Mouse (Mus musculus): Measurements from ENCODE around the gene Kcnmb3. TPM values are rescaled to one million over a fixed set of nuclear protein-coding genes. Genes with fewer than 3 reads are reported as not detected.
"Not testable (repeated sequence)": the region's sequence is repeated elsewhere in the genome, so short reads cannot be mapped to it uniquely, and the experiment has no call there.

Gene Kcnmb3
- polyA plus RNA-seq, 1 experiment from 2014 or later, result not detected

- Histone ChIP-seq H3K4me3 (replicated peaks) (no peak overlapping the region), H3K27ac (no peak overlapping the region), H3K4me2 (no peak overlapping the region), H3K9me3 (replicated peaks) (no peaks in the 10 kb centered on the region), H3K36me3 (peaks cover 4% of the 10 kb centered on the region; the same call in 1 of the 2 replicates), H3K4me1 (replicated peaks) (no peaks in the 10 kb centered on the region), H3K27me3 (no peaks in the 10 kb centered on the region), H3K9ac (no peak overlapping the region)
- 64% methylated on average over 4 of the region's 4 CpGs for WGBS (ENCODE audit: insufficient replicate concordance)
- no peak for DNase-seq
- ATAC-seq (ENCODE audit: low read depth), result no peak
These were observed 23.6 kb downstream of the Kcnmb3 start for GRCm38 (mm10) chr3:32468411-32468810.

- no peaks in the 10 kb centered on the region for H3K4me1 ChIP-seq (replicated peaks)
- no peak for ATAC-seq (ENCODE audit: low read depth)
- no peak overlapping the region for H3K4me2 ChIP-seq
- H3K4me3 ChIP-seq (replicated peaks), result no peak overlapping the region
- 72% methylated on average over 4 of the region's 4 CpGs for WGBS (ENCODE audit: insufficient replicate concordance)
- H3K36me3 ChIP-seq, result peaks cover 13% of the 10 kb centered on the region
- H3K9ac ChIP-seq, result no peak overlapping the region
- no peaks in the 10 kb centered on the region for H3K27me3 ChIP-seq
- no peaks in the 10 kb centered on the region for H3K9me3 ChIP-seq (replicated peaks)
- DNase-seq, result no peak
- H3K27ac ChIP-seq, result no peak overlapping the region
These were observed 24.7 kb downstream of the Kcnmb3 start for GRCm38 (mm10) chr3:32467321-32467720.

- peaks cover 71% of the 10 kb centered on the region for H3K36me3 ChIP-seq
- DNase-seq, result peak; percentile 11
- H3K27ac ChIP-seq, result no peak overlapping the region
- WGBS (ENCODE audit: insufficient replicate concordance), result 60% methylated on average over 4 of the region's 4 CpGs
- H3K9me3 ChIP-seq (replicated peaks), result no peaks in the 10 kb centered on the region
- no peak overlapping the region for H3K9ac ChIP-seq
- H3K4me3 ChIP-seq (replicated peaks), result no peak overlapping the region
- H3K4me2 ChIP-seq, result no peak overlapping the region
- no peak for ATAC-seq (ENCODE audit: low read depth)
- H3K4me1 ChIP-seq (replicated peaks), result no peaks in the 10 kb centered on the region
- no peaks in the 10 kb centered on the region for H3K27me3 ChIP-seq
These were observed 32.3 kb downstream of the Kcnmb3 start for GRCm38 (mm10) chr3:32459777-32460176.

GRCm38 (mm10) chr3:32454329-32455021, 37.6 kb downstream of the Kcnmb3 start:
- no peaks in the 10 kb centered on the region for H3K9me3 ChIP-seq (replicated peaks)
- no peak overlapping the region for H3K27ac ChIP-seq
- no peak overlapping the region for H3K9ac ChIP-seq
- no peak for ATAC-seq (ENCODE audit: low read depth)
- no peaks in the 10 kb centered on the region for H3K27me3 ChIP-seq
- H3K4me3 ChIP-seq (replicated peaks), result no peak overlapping the region
- 77% methylated on average over 11 of the region's 11 CpGs for WGBS (ENCODE audit: insufficient replicate concordance)
- peaks cover 54% of the 10 kb centered on the region for H3K36me3 ChIP-seq
- no peak overlapping the region for H3K4me2 ChIP-seq
- DNase-seq, result no peak
- H3K4me1 ChIP-seq (replicated peaks), result no peaks in the 10 kb centered on the region

GRCm38 (mm10) chr3:32441710-32442109, 50.3 kb downstream of the Kcnmb3 start:
- Histone ChIP-seq H3K27me3 (no peaks in the 10 kb centered on the region), H3K36me3 (peaks cover 59% of the 10 kb centered on the region), H3K4me1 (replicated peaks) (no peaks in the 10 kb centered on the region), H3K27ac (no peak overlapping the region), H3K9me3 (replicated peaks) (no peaks in the 10 kb centered on the region), H3K9ac (no peak overlapping the region), H3K4me3 (replicated peaks) (no peak overlapping the region), H3K4me2 (no peak overlapping the region)
- DNase-seq (no peak), ATAC-seq (ENCODE audit: low read depth) (no peak)

GRCm38 (mm10) chr3:32438716-32439115, 53.3 kb downstream of the Kcnmb3 start:
- Histone ChIP-seq H3K9me3 (replicated peaks) (no peaks in the 10 kb centered on the region), H3K4me2 (no peak overlapping the region), H3K4me3 (replicated peaks) (no peak overlapping the region), H3K36me3 (peaks cover 45% of the 10 kb centered on the region), H3K27ac (no peak overlapping the region), H3K9ac (no peak overlapping the region), H3K4me1 (replicated peaks) (no peaks in the 10 kb centered on the region), H3K27me3 (no peaks in the 10 kb centered on the region)
- no peak for DNase-seq
- WGBS (ENCODE audit: insufficient replicate concordance), result 70% methylated on average over 4 of the region's 4 CpGs
- ATAC-seq (ENCODE audit: low read depth), result no peak

GRCm38 (mm10) chr3:32437820-32438219, 54.2 kb downstream of the Kcnmb3 start:
- Histone ChIP-seq H3K27me3 (no peaks in the 10 kb centered on the region), H3K4me3 (replicated peaks) (no peak overlapping the region), H3K36me3 (peaks cover 43% of the 10 kb centered on the region), H3K9me3 (replicated peaks) (no peaks in the 10 kb centered on the region), H3K9ac (no peak overlapping the region), H3K27ac (no peak overlapping the region), H3K4me1 (replicated peaks) (no peaks in the 10 kb centered on the region), H3K4me2 (no peak overlapping the region)
- no peak for DNase-seq
- no peak for ATAC-seq (ENCODE audit: low read depth)
- 86% methylated on average over 6 of the region's 6 CpGs for WGBS (ENCODE audit: insufficient replicate concordance)

- DNase-seq (no peak), ATAC-seq (ENCODE audit: low read depth) (no peak)
- no peak overlapping the region for H3K4me2 ChIP-seq
- H3K4me1 ChIP-seq (replicated peaks), result no peaks in the 10 kb centered on the region
- H3K9ac ChIP-seq, result no peak overlapping the region
- H3K27ac ChIP-seq, result no peak overlapping the region
- WGBS (ENCODE audit: insufficient replicate concordance), result 78% methylated on average over 6 of the region's 6 CpGs
- no peaks in the 10 kb centered on the region for H3K9me3 ChIP-seq (replicated peaks)
- peaks cover 43% of the 10 kb centered on the region for H3K36me3 ChIP-seq
- no peaks in the 10 kb centered on the region for H3K27me3 ChIP-seq
- no peak overlapping the region for H3K4me3 ChIP-seq (replicated peaks)
These were observed 54.7 kb downstream of the Kcnmb3 start for GRCm38 (mm10) chr3:32437297-32437696.

- DNase-seq (no peak), ATAC-seq (ENCODE audit: low read depth) (no peak)
- 73% methylated on average over 11 of the region's 11 CpGs for WGBS (ENCODE audit: insufficient replicate concordance)
- no peak overlapping the region for H3K4me3 ChIP-seq (replicated peaks)
- no peaks in the 10 kb centered on the region for H3K9me3 ChIP-seq (replicated peaks)
- H3K36me3 ChIP-seq, result peaks cover 36% of the 10 kb centered on the region
- H3K4me2 ChIP-seq, result no peak overlapping the region
- no peaks in the 10 kb centered on the region for H3K27me3 ChIP-seq
- no peaks in the 10 kb centered on the region for H3K4me1 ChIP-seq (replicated peaks)
- no peak overlapping the region for H3K9ac ChIP-seq
- no peak overlapping the region for H3K27ac ChIP-seq
These were observed 55.9 kb downstream of the Kcnmb3 start for GRCm38 (mm10) chr3:32436101-32436500.

GRCm38 (mm10) chr3:32434016-32434415, 58.0 kb downstream of the Kcnmb3 start:
- Histone ChIP-seq H3K9ac (no peak overlapping the region), H3K27ac (no peak overlapping the region), H3K4me3 (replicated peaks) (no peak overlapping the region), H3K4me2 (no peak overlapping the region), H3K4me1 (replicated peaks) (no peaks in the 10 kb centered on the region), H3K36me3 (peaks cover 21% of the 10 kb centered on the region), H3K9me3 (replicated peaks) (no peaks in the 10 kb centered on the region), H3K27me3 (no peaks in the 10 kb centered on the region)
- no peak for DNase-seq
- ATAC-seq (ENCODE audit: low read depth), result no peak
- 56% methylated on average over 2 of the region's 2 CpGs for WGBS (ENCODE audit: insufficient replicate concordance)

- Histone ChIP-seq H3K27ac (no peak overlapping the region), H3K4me3 (replicated peaks) (no peak overlapping the region), H3K27me3 (no peaks in the 10 kb centered on the region), H3K36me3 (no peaks in the 10 kb centered on the region), H3K9ac (no peak overlapping the region), H3K4me1 (replicated peaks) (peaks cover 10% of the 10 kb centered on the region), H3K4me2 (no peak overlapping the region), H3K9me3 (replicated peaks) (no peaks in the 10 kb centered on the region)
- no peak for ATAC-seq (ENCODE audit: low read depth)
- whole genome bisulfite sequencing (ENCODE audit: insufficient replicate concordance), result 53% methylated on average over 2 of the region's 2 CpGs
- no peak for DNase-seq
These were observed 61.6 kb downstream of the Kcnmb3 start for GRCm38 (mm10) chr3:32430394-32430793.

- not testable (repeated sequence) for ATAC-seq (ENCODE audit: low read depth); H3K9me3 ChIP-seq (replicated peaks)
These were observed 62.7 kb downstream of the Kcnmb3 start for GRCm38 (mm10) chr3:32429351-32429750.

More at GRCm38 (mm10) chr3:32429351-32429750, 62.7 kb downstream of the Kcnmb3 start:
- H3K4me1 ChIP-seq (replicated peaks), result peaks cover 10% of the 10 kb centered on the region
- not testable (repeated sequence) for H3K36me3 ChIP-seq; H3K27me3 ChIP-seq; DNase-seq; H3K27ac ChIP-seq; H3K9ac ChIP-seq; H3K4me2 ChIP-seq; H3K4me3 ChIP-seq (replicated peaks)

Data from liver, embryonic 13.5 days (tissue).